Mouse (Mus musculus) splenic B cell, adult 2 months (primary cell): ENCODE results near the gene Pitpnm2.

Source experiments
- DNase-seq: peaks from one replicate; pipeline ENCODE4 v3.0.0-alpha.2; 2011; ENCODE audit warnings: low read depth, low spot score
- H3K27me3 ChIP-seq: 2 replicates; pipeline ENCODE4 v1.6.1; 2012; ENCODE audit warnings: mild to moderate bottlenecking, low read length, moderate library complexity, mixed read lengths; ENCODE audit not compliant: control insufficient read depth, poor library complexity, insufficient read depth, severe bottlenecking
- H3K36me3 ChIP-seq: 2 replicates; pipeline ENCODE4 v1.6.1; 2012; ENCODE audit warnings: mild to moderate bottlenecking, low read length, moderate library complexity, mixed read lengths; ENCODE audit not compliant: control insufficient read depth, poor library complexity, insufficient read depth, severe bottlenecking

The Pitpnm2 gene

DNA sequence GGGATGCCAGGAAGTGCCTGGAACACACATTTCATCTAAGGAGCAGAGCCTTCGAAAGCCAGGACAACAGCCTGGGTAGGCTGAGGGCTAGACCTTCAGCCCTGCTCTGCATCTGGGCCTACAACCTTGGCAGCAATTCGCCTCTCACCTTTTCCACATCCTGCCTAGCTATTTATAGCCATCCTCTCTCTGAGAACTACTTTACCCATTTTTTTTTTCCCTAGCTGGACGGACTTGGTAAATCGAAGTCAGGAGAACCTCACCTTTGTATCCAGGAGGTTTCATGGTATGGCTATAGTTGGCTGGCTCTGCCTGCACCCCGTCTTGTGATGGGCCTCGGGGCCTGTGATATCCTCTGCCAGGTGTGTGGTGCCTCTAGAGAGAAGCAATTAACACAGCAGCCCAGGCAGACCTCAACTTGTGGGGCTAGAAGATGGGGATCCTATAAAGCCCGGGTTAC lies 57.3 kb downstream of the Pitpnm2 start:
- DNase-seq = no peak
- Histone ChIP-seq H3K27me3 (no peaks in the 10 kb centered on the region), H3K36me3 (no peaks in the 10 kb centered on the region; the same call in 1 of the 2 replicates)

DNA sequence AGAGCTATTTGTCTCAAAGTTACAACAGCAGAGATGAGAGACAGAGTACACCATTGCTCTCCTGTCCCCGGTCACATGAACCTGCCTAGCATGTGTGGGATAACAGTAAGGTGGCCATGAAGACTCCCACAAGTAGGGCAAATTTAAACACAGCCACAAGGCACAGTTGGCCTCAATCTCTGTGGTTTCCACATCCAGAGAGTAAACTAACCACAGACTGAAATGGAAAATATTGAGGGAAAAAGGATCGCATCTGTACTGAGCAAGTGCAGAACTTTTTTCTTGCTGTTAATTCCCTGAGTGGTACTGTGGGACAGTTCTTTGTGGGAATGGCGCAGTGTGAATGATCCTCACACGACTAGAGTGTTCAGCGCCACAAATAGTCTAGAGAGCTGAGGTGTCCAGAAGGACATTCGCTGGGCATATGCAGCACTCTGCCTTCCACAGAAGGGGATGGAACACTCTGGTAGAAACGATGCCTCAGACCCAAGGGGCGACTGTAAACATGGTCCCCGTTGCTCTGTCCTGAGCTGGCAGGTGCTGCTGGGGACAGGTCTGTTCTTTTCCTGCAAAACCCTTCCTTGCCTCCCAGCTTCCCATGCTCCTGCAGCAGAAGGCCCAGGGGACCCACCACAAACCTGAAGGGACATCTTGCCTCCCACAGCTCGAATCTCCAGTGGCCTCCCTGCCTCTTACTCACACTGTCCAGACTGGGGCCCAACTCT lies 59.3 kb downstream of the Pitpnm2 start:
- no peak for DNase-seq
- no peaks in the 10 kb centered on the region; the same call in 1 of the 2 replicates for H3K36me3 ChIP-seq
- no peaks in the 10 kb centered on the region for H3K27me3 ChIP-seq

GRCm38 (mm10) chr5:124189572-124189981 lies 60.0 kb downstream of the Pitpnm2 start:
- DNase-seq = no peak
- Histone ChIP-seq H3K27me3 (no peaks in the 10 kb centered on the region), H3K36me3 (no peaks in the 10 kb centered on the region; the same call in 1 of the 2 replicates)

DNA sequence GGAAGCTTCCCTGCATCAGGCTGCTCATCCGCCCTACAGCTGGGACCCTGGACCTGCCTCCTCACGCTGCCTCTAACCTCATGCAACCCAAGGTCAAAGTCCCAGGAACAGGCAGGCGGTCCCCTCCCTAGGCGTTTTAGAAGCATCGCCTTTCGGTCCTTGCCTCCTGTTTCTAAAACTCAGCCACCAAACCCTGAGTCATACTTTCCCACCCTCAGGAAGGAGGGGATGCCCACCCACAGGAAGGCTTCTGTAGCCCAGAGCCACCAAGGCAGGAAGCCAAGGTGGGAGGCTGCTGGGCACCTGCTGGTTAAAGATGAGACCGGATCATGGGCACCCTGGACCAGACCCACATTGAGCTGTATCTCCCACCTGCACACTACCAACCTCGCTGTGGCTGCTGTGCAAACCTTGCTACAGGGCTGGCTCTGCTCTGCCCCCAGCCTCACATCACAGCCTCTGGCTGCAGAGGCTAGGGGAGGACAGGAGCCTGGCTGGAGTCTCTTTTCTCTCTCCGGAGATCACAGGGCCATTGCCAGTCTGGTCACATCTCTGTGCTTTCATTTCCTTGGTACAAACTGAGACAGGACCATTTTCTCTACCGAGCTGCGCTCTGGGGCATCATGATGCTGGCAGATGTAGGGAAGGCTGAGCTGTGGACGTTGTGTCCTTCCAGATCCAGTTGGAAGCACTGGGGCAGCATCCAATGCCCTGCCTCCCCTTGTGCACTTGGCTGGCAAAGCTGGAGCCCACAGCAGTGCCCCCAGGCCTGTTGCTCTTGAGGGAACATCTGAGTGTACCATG lies 61.9 kb downstream of the Pitpnm2 start:
- DNase-seq = no peak
- Histone ChIP-seq H3K27me3 (no peaks in the 10 kb centered on the region), H3K36me3 (no peaks in the 10 kb centered on the region; the same call in 1 of the 2 replicates)

GRCm38 (mm10) chr5:124186981-124187507 lies 62.5 kb downstream of the Pitpnm2 start:
- DNase-seq = no peak
- Histone ChIP-seq H3K36me3 (no peaks in the 10 kb centered on the region; the same call in 1 of the 2 replicates), H3K27me3 (no peaks in the 10 kb centered on the region)

GRCm38 (mm10) chr5:124186465-124186854 lies 63.1 kb downstream of the Pitpnm2 start:
- no peaks in the 10 kb centered on the region; the same call in 1 of the 2 replicates for H3K36me3 ChIP-seq
- no peak for DNase-seq
- no peaks in the 10 kb centered on the region for H3K27me3 ChIP-seq

GRCm38 (mm10) chr5:124185706-124186464 lies 63.7 kb downstream of the Pitpnm2 start:
- H3K36me3 ChIP-seq = no peaks in the 10 kb centered on the region; the same call in 1 of the 2 replicates
- DNase-seq = no peak
- no peaks in the 10 kb centered on the region for H3K27me3 ChIP-seq

DNA sequence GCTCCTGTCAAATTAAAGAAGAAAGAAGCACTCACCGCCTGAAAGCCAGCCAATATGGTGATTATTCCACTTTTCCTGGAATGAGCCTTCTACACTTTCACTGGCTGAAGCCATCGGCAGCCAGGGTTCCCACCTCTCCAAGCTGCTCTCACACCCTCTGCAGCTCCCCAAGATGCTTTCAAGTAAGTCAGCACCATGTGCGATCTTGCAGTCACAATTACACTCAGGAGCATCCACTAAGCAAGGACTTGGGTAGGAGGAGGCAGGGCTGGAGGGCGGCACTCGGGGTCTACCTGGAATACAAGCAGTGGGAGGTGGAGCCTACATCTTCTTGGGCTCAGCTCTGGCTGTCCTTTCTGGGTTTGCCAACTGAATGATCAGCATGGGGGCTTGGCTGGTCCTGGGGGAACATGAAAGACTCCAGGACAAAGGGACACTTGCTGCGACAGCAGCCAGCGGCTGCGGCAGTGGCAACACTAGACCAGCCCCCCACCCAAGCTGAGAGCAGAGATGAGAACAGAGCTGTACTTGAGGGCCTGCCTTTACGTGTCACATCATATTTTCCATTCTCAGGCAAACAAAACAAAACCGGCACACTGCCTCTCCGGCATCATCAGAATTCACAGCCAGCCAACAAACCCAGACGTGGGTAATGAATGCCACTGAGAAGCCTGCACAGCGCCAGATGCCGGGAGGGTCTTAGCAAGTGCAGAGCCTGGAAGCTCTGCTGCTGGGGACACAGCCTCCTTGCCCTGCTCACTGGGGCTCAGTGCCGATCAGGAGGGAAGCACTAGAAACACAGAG lies 64.5 kb downstream of the Pitpnm2 start:
- H3K27me3 ChIP-seq = no peaks in the 10 kb centered on the region
- H3K36me3 ChIP-seq = no peaks in the 10 kb centered on the region; the same call in 1 of the 2 replicates
- DNase-seq = no peak

- no peak for DNase-seq
- Histone ChIP-seq H3K27me3 (no peaks in the 10 kb centered on the region), H3K36me3 (no peaks in the 10 kb centered on the region; the same call in 1 of the 2 replicates)
Measured at GRCm38 (mm10) chr5:124184191-124184590, 65.4 kb downstream of the Pitpnm2 start.

DNA sequence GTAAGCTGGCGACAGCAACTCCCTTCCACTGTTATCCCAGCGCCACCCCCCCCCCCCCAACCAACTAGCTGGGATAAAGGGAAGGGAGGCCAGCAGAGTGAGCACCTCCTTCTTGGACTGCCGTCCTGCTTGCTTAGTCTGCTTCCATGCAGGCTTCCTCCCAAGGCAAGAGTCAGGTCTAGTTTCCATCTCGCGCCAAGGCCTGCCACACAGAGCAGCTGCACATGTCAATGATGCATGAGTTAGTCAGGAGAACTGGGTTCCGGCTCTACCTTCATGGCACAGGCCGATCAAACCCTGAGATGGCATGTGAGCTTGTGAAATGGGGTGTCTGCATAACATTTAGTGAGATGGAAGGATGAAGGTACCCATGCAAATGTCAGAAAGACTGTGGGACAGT lies 66.9 kb downstream of the Pitpnm2 start:
- no peak for DNase-seq
- H3K36me3 ChIP-seq = no peaks in the 10 kb centered on the region

DNA sequence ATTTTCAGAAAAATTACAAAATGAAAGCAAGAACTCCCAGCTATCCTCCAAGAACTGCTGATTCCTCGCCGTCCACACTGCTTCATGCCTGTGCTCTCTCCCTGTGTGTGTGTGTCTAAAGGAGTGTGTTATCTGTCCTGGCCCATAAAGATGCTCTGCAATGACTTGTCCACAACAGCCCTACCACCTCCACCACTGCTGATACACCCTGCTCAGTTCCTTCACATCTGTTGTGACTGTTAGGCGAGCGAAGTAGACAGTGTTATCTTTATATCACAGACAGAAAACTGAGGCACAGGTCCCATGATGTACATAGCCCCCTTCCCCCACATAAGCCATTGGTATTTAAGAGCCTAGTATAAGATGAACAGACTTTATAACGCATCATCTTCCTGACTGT lies 67.5 kb downstream of the Pitpnm2 start:
- DNase-seq = no peak
- Histone ChIP-seq H3K27me3 (no peaks in the 10 kb centered on the region), H3K36me3 (no peaks in the 10 kb centered on the region)

More for the DNA sequence above, 66.9 kb downstream of the Pitpnm2 start:
- H3K27me3 ChIP-seq = no peaks in the 10 kb centered on the region

DNA sequence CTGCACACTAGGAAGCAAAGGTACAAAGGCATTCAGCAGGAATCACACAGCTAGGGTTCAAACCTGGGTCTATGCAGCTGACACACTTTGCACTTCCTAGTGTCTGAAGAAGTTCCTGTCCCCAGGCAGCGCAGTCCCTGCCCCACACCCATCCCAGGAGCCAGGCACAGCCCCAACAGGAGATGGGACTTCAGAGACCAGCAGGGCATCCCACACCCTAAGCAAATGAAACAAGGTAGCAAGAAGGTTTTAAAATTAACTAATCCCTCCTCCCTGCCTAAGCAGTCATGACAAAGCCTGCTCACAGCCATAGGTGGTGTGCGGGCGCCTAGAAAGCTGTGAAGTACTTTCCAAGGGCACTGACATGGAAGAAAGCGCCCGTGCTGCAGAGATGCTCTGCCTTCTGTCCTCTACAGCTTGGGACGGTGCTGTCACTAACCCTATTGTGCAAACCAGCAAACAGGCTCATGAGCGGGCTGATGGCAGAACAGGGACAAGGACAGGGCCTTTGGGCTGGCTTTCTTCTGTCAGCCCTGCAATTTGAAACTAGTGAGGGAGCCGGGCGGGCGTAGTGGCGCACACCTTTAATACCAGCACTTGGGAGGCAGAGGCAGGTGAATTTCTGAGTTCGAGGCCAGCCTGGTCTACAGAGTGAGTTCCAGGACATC lies 68.9 kb downstream of the Pitpnm2 start:
- no peak for DNase-seq
- H3K27me3 ChIP-seq = no peaks in the 10 kb centered on the region
- H3K36me3 ChIP-seq = no peaks in the 10 kb centered on the region

DNA sequence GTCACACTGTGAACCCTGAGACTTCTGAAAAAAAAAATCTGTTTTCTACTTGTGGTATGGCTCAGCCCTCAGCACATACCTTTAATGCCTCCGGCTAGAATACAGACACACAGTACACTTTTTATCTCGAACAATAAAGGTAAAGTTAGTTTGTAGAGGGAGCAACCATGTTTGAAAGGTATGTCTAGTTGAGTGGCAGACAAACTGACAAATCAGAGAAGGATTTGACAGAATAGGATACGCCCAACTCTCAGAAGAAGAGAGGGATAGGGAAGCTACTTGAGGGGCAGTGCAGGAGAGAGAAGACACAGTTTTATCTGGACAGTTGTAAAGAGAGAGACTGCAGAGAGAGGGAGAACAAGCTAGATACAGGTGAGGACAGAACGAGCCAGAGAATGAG lies 70.1 kb downstream of the Pitpnm2 start:
- Histone ChIP-seq H3K36me3 (no peaks in the 10 kb centered on the region), H3K27me3 (no peaks in the 10 kb centered on the region)
- no peak for DNase-seq
